Mouse (Mus musculus): ENCODE results near the gene Cacna2d3. TPM values are rescaled to one million over a fixed set of nuclear protein-coding genes. Genes with fewer than 3 reads are reported as not detected.

The Cacna2d3 gene
- polyA plus RNA-seq, 1 experiment from 2014 or later = 19.1 TPM

GRCm38 (mm10) chr14:29269816-29270215 lies 451.8 kb downstream of the Cacna2d3 start:
- WGBS = 44% methylated on average over 2 of the region's 2 CpGs
- Histone ChIP-seq H3K9me3 (ENCODE audit: control insufficient read depth, low read length) (no peaks in the 10 kb centered on the region), H3K9ac (ENCODE audit: low read length) (no peak overlapping the region), H3K4me2 (ENCODE audit: low read depth) (no peak overlapping the region), H3K4me1 (ENCODE audit: control insufficient read depth, insufficient read depth, low read length) (no peaks in the 10 kb centered on the region), H3K36me3 (ENCODE audit: control insufficient read depth, insufficient read depth, low read length) (no peaks in the 10 kb centered on the region), H3K27me3 (ENCODE audit: control insufficient read depth, insufficient read depth, low read length) (no peaks in the 10 kb centered on the region), H3K27ac (ENCODE audit: low read depth, low read length) (no peak overlapping the region), H3K4me3 (ENCODE audit: low read depth, low read length) (no peak overlapping the region)
- DNase-seq (ENCODE audit: low spot score) (no peak), ATAC-seq (ENCODE audit: insufficient read depth, low FRiP score, low TSS enrichment) (no peak)

GRCm38 (mm10) chr14:29268609-29269008 lies 453.1 kb downstream of the Cacna2d3 start:
- Histone ChIP-seq H3K4me2 (ENCODE audit: low read depth) (no peak overlapping the region), H3K9ac (ENCODE audit: low read length) (no peak overlapping the region), H3K9me3 (ENCODE audit: control insufficient read depth, low read length) (no peaks in the 10 kb centered on the region), H3K36me3 (ENCODE audit: control insufficient read depth, insufficient read depth, low read length) (no peaks in the 10 kb centered on the region), H3K27me3 (ENCODE audit: control insufficient read depth, insufficient read depth, low read length) (no peaks in the 10 kb centered on the region), H3K27ac (ENCODE audit: low read depth, low read length) (no peak overlapping the region), H3K4me1 (ENCODE audit: control insufficient read depth, insufficient read depth, low read length) (no peaks in the 10 kb centered on the region), H3K4me3 (ENCODE audit: low read depth, low read length) (no peak overlapping the region)
- ATAC-seq (ENCODE audit: insufficient read depth, low FRiP score, low TSS enrichment) (no peak), DNase-seq (ENCODE audit: low spot score) (peak; percentile 28)
- 35% methylated on average over 5 of the region's 5 CpGs for WGBS

GRCm38 (mm10) chr14:29267233-29267874 lies 454.3 kb downstream of the Cacna2d3 start:
- Histone ChIP-seq H3K4me3 (ENCODE audit: low read depth, low read length) (no peak overlapping the region), H3K9me3 (ENCODE audit: control insufficient read depth, low read length) (no peaks in the 10 kb centered on the region), H3K27me3 (ENCODE audit: control insufficient read depth, insufficient read depth, low read length) (no peaks in the 10 kb centered on the region), H3K4me1 (ENCODE audit: control insufficient read depth, insufficient read depth, low read length) (no peaks in the 10 kb centered on the region), H3K27ac (ENCODE audit: low read depth, low read length) (no peak overlapping the region), H3K9ac (ENCODE audit: low read length) (no peak overlapping the region), H3K4me2 (ENCODE audit: low read depth) (no peak overlapping the region), H3K36me3 (ENCODE audit: control insufficient read depth, insufficient read depth, low read length) (no peaks in the 10 kb centered on the region)
- ATAC-seq (ENCODE audit: insufficient read depth, low FRiP score, low TSS enrichment) (no peak), DNase-seq (ENCODE audit: low spot score) (peak; percentile 49)
- WGBS = 59% methylated on average over 5 of the region's 5 CpGs

GRCm38 (mm10) chr14:29260621-29261020 lies 461.0 kb downstream of the Cacna2d3 start:
- DNase-seq (ENCODE audit: low spot score) (no peak), ATAC-seq (ENCODE audit: insufficient read depth, low FRiP score, low TSS enrichment) (no peak)
- WGBS = 92% methylated on average over 1 of the region's 1 CpGs
- H3K4me3 ChIP-seq (ENCODE audit: low read depth, low read length) = no peak overlapping the region
- no peaks in the 10 kb centered on the region for H3K9me3 ChIP-seq (ENCODE audit: control insufficient read depth, low read length)
- no peaks in the 10 kb centered on the region for H3K27me3 ChIP-seq (ENCODE audit: control insufficient read depth, insufficient read depth, low read length)
- no peak overlapping the region for H3K4me2 ChIP-seq (ENCODE audit: low read depth)
- no peak overlapping the region for H3K27ac ChIP-seq (ENCODE audit: low read depth, low read length)
- no peaks in the 10 kb centered on the region for H3K36me3 ChIP-seq (ENCODE audit: control insufficient read depth, insufficient read depth, low read length)
- no peak overlapping the region for H3K9ac ChIP-seq (ENCODE audit: low read length)
- no peaks in the 10 kb centered on the region for H3K4me1 ChIP-seq (ENCODE audit: control insufficient read depth, insufficient read depth, low read length)

- Histone ChIP-seq H3K36me3 (ENCODE audit: control insufficient read depth, insufficient read depth, low read length) (no peaks in the 10 kb centered on the region), H3K9ac (ENCODE audit: low read length) (no peak overlapping the region), H3K27me3 (ENCODE audit: control insufficient read depth, insufficient read depth, low read length) (no peaks in the 10 kb centered on the region), H3K4me2 (ENCODE audit: low read depth) (no peak overlapping the region), H3K9me3 (ENCODE audit: control insufficient read depth, low read length) (no peaks in the 10 kb centered on the region), H3K4me1 (ENCODE audit: control insufficient read depth, insufficient read depth, low read length) (no peaks in the 10 kb centered on the region), H3K4me3 (ENCODE audit: low read depth, low read length) (no peak overlapping the region), H3K27ac (ENCODE audit: low read depth, low read length) (no peak overlapping the region)
- 82% methylated on average over 2 of the region's 2 CpGs for WGBS
- ATAC-seq (ENCODE audit: insufficient read depth, low FRiP score, low TSS enrichment) (no peak), DNase-seq (ENCODE audit: low spot score) (no peak)
Measured at GRCm38 (mm10) chr14:29243516-29243915, 478.1 kb downstream of the Cacna2d3 start.

GRCm38 (mm10) chr14:29238446-29238845 lies 483.2 kb downstream of the Cacna2d3 start:
- no peak overlapping the region for H3K27ac ChIP-seq (ENCODE audit: low read depth, low read length)
- no peaks in the 10 kb centered on the region for H3K9me3 ChIP-seq (ENCODE audit: control insufficient read depth, low read length)
- H3K4me1 ChIP-seq (ENCODE audit: control insufficient read depth, insufficient read depth, low read length) = no peaks in the 10 kb centered on the region
- H3K4me2 ChIP-seq (ENCODE audit: low read depth) = no peak overlapping the region
- H3K27me3 ChIP-seq (ENCODE audit: control insufficient read depth, insufficient read depth, low read length) = no peaks in the 10 kb centered on the region
- H3K36me3 ChIP-seq (ENCODE audit: control insufficient read depth, insufficient read depth, low read length) = no peaks in the 10 kb centered on the region
- DNase-seq (ENCODE audit: low spot score) (no peak), ATAC-seq (ENCODE audit: insufficient read depth, low FRiP score, low TSS enrichment) (no peak)
- no peak overlapping the region for H3K4me3 ChIP-seq (ENCODE audit: low read depth, low read length)
- 76% methylated on average over 3 of the region's 3 CpGs for WGBS
- no peak overlapping the region for H3K9ac ChIP-seq (ENCODE audit: low read length)

GRCm38 (mm10) chr14:29228976-29229716 lies 492.5 kb downstream of the Cacna2d3 start:
- no peak for ATAC-seq (ENCODE audit: insufficient read depth, low FRiP score, low TSS enrichment)
- Histone ChIP-seq H3K27me3 (ENCODE audit: control insufficient read depth, insufficient read depth, low read length) (no peaks in the 10 kb centered on the region), H3K9me3 (ENCODE audit: control insufficient read depth, low read length) (no peaks in the 10 kb centered on the region), H3K9ac (ENCODE audit: low read length) (no peak overlapping the region), H3K4me3 (ENCODE audit: low read depth, low read length) (no peak overlapping the region), H3K36me3 (ENCODE audit: control insufficient read depth, insufficient read depth, low read length) (no peaks in the 10 kb centered on the region), H3K4me1 (ENCODE audit: control insufficient read depth, insufficient read depth, low read length) (no peaks in the 10 kb centered on the region; the same call in 1 of the 2 replicates), H3K27ac (ENCODE audit: low read depth, low read length) (no peak overlapping the region), H3K4me2 (ENCODE audit: low read depth) (no peak overlapping the region)
- peak; percentile 25 for DNase-seq (ENCODE audit: low spot score)
- WGBS = 47% methylated on average over 19 of the region's 19 CpGs

GRCm38 (mm10) chr14:29228471-29228870 lies 493.2 kb downstream of the Cacna2d3 start:
- H3K4me3 ChIP-seq (ENCODE audit: low read depth, low read length) = no peak overlapping the region
- no peaks in the 10 kb centered on the region; the same call in 1 of the 2 replicates for H3K4me1 ChIP-seq (ENCODE audit: control insufficient read depth, insufficient read depth, low read length)
- no peak overlapping the region for H3K9ac ChIP-seq (ENCODE audit: low read length)
- H3K9me3 ChIP-seq (ENCODE audit: control insufficient read depth, low read length) = no peaks in the 10 kb centered on the region
- H3K36me3 ChIP-seq (ENCODE audit: control insufficient read depth, insufficient read depth, low read length) = no peaks in the 10 kb centered on the region
- DNase-seq (ENCODE audit: low spot score) (no peak), ATAC-seq (ENCODE audit: insufficient read depth, low FRiP score, low TSS enrichment) (no peak)
- H3K4me2 ChIP-seq (ENCODE audit: low read depth) = no peak overlapping the region
- H3K27me3 ChIP-seq (ENCODE audit: control insufficient read depth, insufficient read depth, low read length) = no peaks in the 10 kb centered on the region
- H3K27ac ChIP-seq (ENCODE audit: low read depth, low read length) = no peak overlapping the region

- no peaks in the 10 kb centered on the region; the same call in 1 of the 2 replicates for H3K4me1 ChIP-seq (ENCODE audit: control insufficient read depth, insufficient read depth, low read length)
- DNase-seq (ENCODE audit: low spot score) = no peak
- no peak overlapping the region for H3K4me2 ChIP-seq (ENCODE audit: low read depth)
- no peak for ATAC-seq (ENCODE audit: insufficient read depth, low FRiP score, low TSS enrichment)
- no peaks in the 10 kb centered on the region for H3K27me3 ChIP-seq (ENCODE audit: control insufficient read depth, insufficient read depth, low read length)
- no peaks in the 10 kb centered on the region for H3K36me3 ChIP-seq (ENCODE audit: control insufficient read depth, insufficient read depth, low read length)
- no peak overlapping the region for H3K27ac ChIP-seq (ENCODE audit: low read depth, low read length)
- 93% methylated on average over 2 of the region's 2 CpGs for WGBS
- H3K9ac ChIP-seq (ENCODE audit: low read length) = no peak overlapping the region
- no peak overlapping the region for H3K4me3 ChIP-seq (ENCODE audit: low read depth, low read length)
- no peaks in the 10 kb centered on the region for H3K9me3 ChIP-seq (ENCODE audit: control insufficient read depth, low read length)
Measured at GRCm38 (mm10) chr14:29227959-29228358, 493.7 kb downstream of the Cacna2d3 start.

Measured in neural tube, embryonic 11.5 days (tissue).